14 mouse cellular contexts compared by ENCODE assay signal in the genomic region with DNA sequence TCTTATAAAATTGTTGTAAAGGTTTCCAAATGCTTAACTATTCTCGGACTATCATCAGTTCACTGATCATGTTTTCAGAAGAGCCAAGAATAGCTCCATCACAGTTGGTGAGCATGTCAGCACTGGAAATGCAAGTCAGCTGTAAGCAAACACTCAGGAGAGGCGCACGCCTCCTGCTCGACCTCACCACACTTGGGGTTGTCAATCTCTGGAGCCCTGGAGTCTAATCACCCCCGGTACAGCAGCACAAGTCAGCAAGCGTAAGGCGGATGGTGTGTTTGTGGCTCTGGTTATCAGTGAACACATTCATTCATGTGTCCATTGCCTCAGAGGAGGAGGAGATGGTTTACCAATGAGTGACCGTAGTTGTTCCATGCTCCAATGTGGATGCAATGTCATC. TPM values are rescaled to one million over a fixed set of nuclear protein-coding genes. Genes with fewer than 3 reads are reported as not detected.
A peak's percentile ranks its signal among the peaks of the same experiment; 100 is the strongest.
DNase-seq lines count a peak whose midpoint lies in the region; ATAC-seq and TF ChIP-seq lines count a peak whose summit lies in the region.
"Had no signal": no experiment of that assay in that cellular context is flagged by ENCODE, and none has a peak within 500 bp of the region (broad histone marks: within the 10 kb centered on the region; RNA-seq: fewer than 3 reads in every experiment).

No protein-coding gene starts in this region.

- H3K27ac ChIP-seq in heart, adult 2 months: peak overlapping the region; percentile 20; the same call in 1 of the 2 replicates
- H3K27ac ChIP-seq in intestine, embryonic 16.5 days (ENCODE audit: low read length): no peak overlapping the region
- H3K27ac ChIP-seq: midbrain, embryonic 12.5 days; neural tube, embryonic 13.5 days had no signal

- no peak overlapping the region for H3K4me3 ChIP-seq in heart, adult 2 months
- no peak overlapping the region for H3K4me3 ChIP-seq in intestine, embryonic 16.5 days (ENCODE audit: low read length)
- H3K4me3 ChIP-seq: midbrain, embryonic 12.5 days; neural tube, embryonic 13.5 days had no signal

- no peak for TF ChIP-seq CTCF in heart, adult 2 months (IDR thresholded peaks at IDR 0.05)

- ATAC-seq in megakaryocyte-erythroid progenitor cell, adult 5-6 weeks (replicated peaks; ENCODE audit: low FRiP score, low TSS enrichment, poor library complexity, severe bottlenecking): peak; percentile 98
- no peak for ATAC-seq in intestine, embryonic 16.5 days
- ATAC-seq in CD4-positive, CD25-positive, alpha-beta regulatory T cell, adult 4 months: no peak

- intact Hi-C loops in heart, adult 2 months (cut with DNase I): no loop called here
- intact Hi-C loops in heart, postnatal 14 days (cut with DNase I): no loop called here
- intact Hi-C loops in gastrocnemius, postnatal 36 days (cut with DNase I): loop anchor here (5.0 kb wide), 1 partner anchor 33 kb away; no protein-coding TSS in a partner anchor

- no peak overlapping the region for H3K9ac ChIP-seq in heart, adult 2 months (ENCODE audit: low read depth, low read length)
- no peak overlapping the region for H3K9ac ChIP-seq in intestine, embryonic 16.5 days (ENCODE audit: low read depth, low read length)
- H3K9ac ChIP-seq: lung, embryonic 14.5 days; midbrain, embryonic 12.5 days; neural tube, embryonic 13.5 days had no signal

- no peak overlapping the region for H3K4me2 ChIP-seq in intestine, embryonic 16.5 days (ENCODE audit: low read depth, low read length)
- H3K4me2 ChIP-seq: lung, embryonic 14.5 days; midbrain, embryonic 12.5 days; neural tube, embryonic 13.5 days had no signal

- H3K79me2 ChIP-seq in heart, adult 2 months (replicated peaks; ENCODE audit: control insufficient read depth, insufficient read depth, low read length): no peaks in the 10 kb centered on the region

- WGBS in heart, adult 2 months: 56% methylated on average over 8 of the region's 8 CpGs
- WGBS in intestine, embryonic 16.5 days: 85% methylated on average over 8 of the region's 8 CpGs

- peaks cover 6% of the 10 kb centered on the region; the same call in 1 of the 2 replicates for H3K9me3 ChIP-seq in intestine, embryonic 16.5 days (ENCODE audit: control insufficient read depth, low read length)
- H3K9me3 ChIP-seq: midbrain, embryonic 12.5 days had no signal

- H3K36me3 ChIP-seq in heart, adult 2 months (ENCODE audit: control insufficient read depth, insufficient read depth, low read length): peaks cover 9% of the 10 kb centered on the region
- peaks cover 20% of the 10 kb centered on the region for H3K36me3 ChIP-seq in intestine, embryonic 16.5 days (ENCODE audit: control insufficient read depth, insufficient read depth, low read length)

- no peak for TF ChIP-seq EP300 in heart, adult 2 months (IDR thresholded peaks at IDR 0.05; ENCODE audit: insufficient read depth, low read depth, low read length)

- TF ChIP-seq POLR2A in heart, adult 2 months (IDR thresholded peaks at IDR 0.05; ENCODE audit: insufficient read depth, low read depth, low read length): no peak

- no peak for DNase-seq in heart, adult 2 months
- DNase-seq in heart, postnatal 14 days: no peak
- DNase-seq in gastrocnemius, postnatal 36 days: peak; percentile 28 to 36
- peak; percentile 20 for DNase-seq in heart, postnatal 4 days
- no peak for DNase-seq in testis, postnatal 10 days (ENCODE audit: low spot score)
- DNase-seq: B cell, adult 2 months; kidney, postnatal 10 days; layer of hippocampus, postnatal 36 days; lung, embryonic 14.5 days had no signal

- H3K4me1 ChIP-seq in heart, adult 2 months (ENCODE audit: control insufficient read depth, insufficient read depth, low read length): no peaks in the 10 kb centered on the region; the same call in 1 of the 2 replicates
- H3K4me1 ChIP-seq in intestine, embryonic 16.5 days (ENCODE audit: control insufficient read depth, insufficient read depth, low read length): no peaks in the 10 kb centered on the region
- H3K4me1 ChIP-seq: midbrain, embryonic 12.5 days; neural tube, embryonic 13.5 days had no signal

- H3K27me3 ChIP-seq in heart, adult 2 months (ENCODE audit: control insufficient read depth, insufficient read depth, low read length): no peaks in the 10 kb centered on the region
- no peaks in the 10 kb centered on the region for H3K27me3 ChIP-seq in intestine, embryonic 16.5 days (replicated peaks; ENCODE audit: control insufficient read depth, insufficient read depth, low read length)
- H3K27me3 ChIP-seq: midbrain, embryonic 12.5 days; neural tube, embryonic 13.5 days had no signal

RNA-seq across cellular contexts. Expression of a gene that starts 51.7 kb away (rescaled TPM):
- total RNA-seq in heart, adult 2 months (2021): 1 to 10 TPM; 7.3 to 8.6 TPM
- polyA plus RNA-seq in heart, adult 2 months (2012; rRNA removed): 3.2 and 5.9 TPM in 2 replicates
- total RNA-seq in heart, postnatal 14 days (2021): 1 to 10 TPM; 7.7 to 9.0 TPM
- total RNA-seq in gastrocnemius, postnatal 36 days (2021): 1 to 10 TPM; 6.1 to 6.4 TPM
- 1 to 10 TPM; 6.9 to 7.0 TPM for total RNA-seq in heart, postnatal 4 days (2021)
- 4.5 and 8.7 TPM in 2 replicates for total RNA-seq in megakaryocyte-erythroid progenitor cell, adult 5-6 weeks (2014; fragmentation: Nextera tagmentation)
- total RNA-seq in megakaryocyte-erythroid progenitor cell, adult 5-6 weeks (2017): 6.7 and 7.7 TPM in 2 replicates
- polyA plus RNA-seq in intestine, embryonic 16.5 days (2015; fragmentation: Nextera tagmentation; extraction: Ambion mirVana): 5.7 and 5.8 TPM in 2 replicates
- 1 to 10 TPM; 3.9 to 4.4 TPM for polyA plus RNA-seq in CD4-positive, CD25-positive, alpha-beta regulatory T cell, adult 4 months (2017; shearing (Covaris generic))

Comparison
In these comparisons a context has a peak if more than half of its experiments do, and no peak if none do; other contexts are left out.
1. DNase-seq: peak in gastrocnemius, postnatal 36 days (2 of 2) and heart, postnatal 4 days (single experiment); none in heart, adult 2 months (0 of 2), heart, postnatal 14 days (0 of 2) and testis, postnatal 10 days (single experiment).